Mouse (Mus musculus) cerebellum, postnatal 36 days (tissue): ENCODE data around the gene Nubp1.

Source experiments
- DNase-seq, 2 experiments: peaks; one replicate each; pipeline ENCODE4 v3.0.0; 2021 to 2022; ENCODE audit warnings: mixed read lengths in 2 of 2

The Nubp1 gene

DNA sequence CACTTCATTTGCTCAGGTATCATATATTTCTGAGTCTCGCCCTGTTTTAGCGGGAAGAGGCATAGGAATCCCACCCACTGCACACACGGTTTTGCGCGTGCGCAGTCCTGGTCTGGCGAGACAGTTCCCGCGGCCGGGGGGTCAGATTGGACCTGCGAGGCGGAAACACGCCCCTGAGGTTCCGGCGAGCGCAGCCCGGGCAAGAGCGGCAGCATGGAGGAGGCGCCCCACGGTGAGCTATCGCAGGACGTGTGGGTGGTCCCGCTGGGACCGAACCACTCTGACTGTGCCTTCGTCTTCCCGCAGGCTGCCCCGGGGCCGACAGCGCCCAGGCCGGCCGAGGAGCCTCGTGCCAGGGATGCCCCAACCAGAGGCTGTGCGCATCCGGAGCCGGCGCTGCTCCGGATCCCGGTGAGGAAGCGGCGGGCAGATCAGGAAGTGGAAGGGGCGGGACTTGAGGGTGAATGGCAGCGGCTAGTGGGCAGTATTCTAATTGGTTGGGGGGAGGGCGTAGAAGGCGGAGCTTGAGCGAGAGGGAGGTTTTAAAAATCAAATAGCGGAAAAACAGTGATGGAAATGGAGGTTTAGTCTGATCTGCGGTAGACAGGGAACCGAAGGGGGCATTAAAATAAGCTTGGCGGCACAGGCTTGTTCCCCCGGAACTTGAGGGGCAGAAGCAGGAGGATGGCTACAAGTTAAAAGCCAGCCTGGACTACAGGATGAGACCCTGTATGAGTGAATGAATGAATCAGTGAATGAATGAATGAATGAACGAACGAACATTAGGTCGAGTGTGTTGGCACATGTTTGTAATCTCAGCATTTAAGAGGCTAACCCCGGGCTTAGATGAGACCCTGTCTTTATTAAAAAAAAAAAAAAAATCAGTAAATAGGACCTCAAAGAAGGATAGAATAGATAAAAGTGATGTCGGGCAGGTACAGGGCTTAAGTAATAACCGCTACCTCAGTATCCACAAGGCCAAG lies at the start of gene Nubp1:
Nubp1 (plus strand) TSS at position 185 of the 983 bp plus-strand sequence.
- DNase-seq: peak; percentile 94 to 95

DNA sequence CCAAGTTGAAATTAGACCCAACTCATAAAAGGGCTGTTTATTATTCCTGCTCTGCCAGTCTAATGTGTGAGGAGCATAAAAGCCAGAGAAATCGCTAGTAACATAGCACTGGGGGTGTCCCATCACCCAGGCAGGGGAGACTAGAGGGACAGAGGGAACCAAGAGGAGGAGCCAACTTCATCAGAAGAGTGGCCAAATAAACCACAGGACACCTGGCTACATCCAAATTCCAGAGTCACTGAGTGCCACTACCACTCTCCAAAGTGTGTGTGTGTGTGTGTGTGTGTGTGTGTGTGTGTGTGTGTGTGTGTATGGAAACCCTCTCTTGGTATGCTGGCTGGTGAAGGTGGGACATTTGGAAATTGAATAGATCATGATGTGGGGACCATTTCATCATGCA lies 48.7 kb upstream of the Nubp1 start:
- DNase-seq: no peak

DNA sequence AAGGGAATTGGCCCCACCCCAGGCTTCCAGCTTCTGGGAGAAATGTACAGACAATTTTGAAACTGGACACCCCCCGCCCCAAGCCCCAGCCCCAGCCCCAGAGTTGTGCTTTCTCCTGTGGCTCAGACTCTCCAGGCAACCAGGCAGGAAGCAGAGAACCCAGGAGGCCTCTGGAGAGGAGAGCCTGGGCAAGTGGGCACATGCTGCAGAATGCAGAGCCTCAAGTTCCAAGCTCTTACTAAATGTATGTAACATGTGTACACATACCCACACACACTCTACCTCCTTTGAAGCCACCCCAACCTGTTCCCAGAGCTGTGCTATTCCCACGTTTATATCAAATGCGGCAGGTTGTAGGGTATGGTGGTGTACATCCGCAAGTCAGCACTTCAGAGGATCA lies 46.0 kb upstream of the Nubp1 start:
- DNase-seq: no peak

DNA sequence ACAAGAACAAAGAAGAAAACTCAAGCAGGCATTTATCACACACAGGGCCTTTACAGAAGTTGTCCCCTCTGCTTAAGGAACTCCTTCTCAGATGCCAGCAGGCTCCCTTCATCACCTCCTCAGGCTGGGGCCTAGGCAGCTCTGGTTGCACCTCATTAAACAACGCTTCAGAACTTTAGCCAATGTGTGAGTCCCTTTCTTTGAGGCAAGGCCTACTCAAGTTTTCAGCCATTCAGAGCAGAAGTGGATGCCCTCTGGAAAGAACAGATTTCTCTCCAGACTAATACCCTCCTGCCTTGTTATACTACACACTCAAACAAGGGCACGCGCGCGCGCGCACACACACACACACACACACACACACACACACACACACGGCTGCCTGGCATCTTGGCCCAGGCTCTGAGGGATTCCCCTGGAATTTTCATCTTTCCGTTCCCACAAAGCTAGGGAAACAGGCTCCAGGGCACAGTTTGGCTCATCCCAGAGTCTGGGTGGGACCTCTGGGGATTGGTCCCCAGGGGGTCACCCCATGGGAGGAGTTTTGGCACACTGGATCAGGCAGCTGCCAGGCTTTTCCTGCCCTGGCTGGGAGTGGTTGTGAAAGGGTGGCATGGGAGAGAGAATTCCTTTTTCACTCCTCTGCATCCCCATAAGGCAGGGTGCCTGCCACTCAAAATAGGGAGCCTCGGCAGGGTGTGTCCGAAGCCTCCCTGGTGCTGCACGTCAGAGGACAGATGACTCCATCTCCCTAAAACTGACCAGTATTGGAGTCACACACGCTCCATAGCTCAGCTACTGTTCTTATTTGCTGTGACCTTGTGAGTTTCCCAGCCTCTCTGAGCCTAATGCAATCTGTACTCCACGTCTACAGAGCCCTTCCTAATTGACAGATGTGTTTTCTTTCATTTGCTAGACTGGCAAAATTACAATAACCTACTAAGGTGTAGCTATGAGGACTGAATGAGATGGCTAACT lies 45.2 kb upstream of the Nubp1 start:
- DNase-seq: no peak

DNA sequence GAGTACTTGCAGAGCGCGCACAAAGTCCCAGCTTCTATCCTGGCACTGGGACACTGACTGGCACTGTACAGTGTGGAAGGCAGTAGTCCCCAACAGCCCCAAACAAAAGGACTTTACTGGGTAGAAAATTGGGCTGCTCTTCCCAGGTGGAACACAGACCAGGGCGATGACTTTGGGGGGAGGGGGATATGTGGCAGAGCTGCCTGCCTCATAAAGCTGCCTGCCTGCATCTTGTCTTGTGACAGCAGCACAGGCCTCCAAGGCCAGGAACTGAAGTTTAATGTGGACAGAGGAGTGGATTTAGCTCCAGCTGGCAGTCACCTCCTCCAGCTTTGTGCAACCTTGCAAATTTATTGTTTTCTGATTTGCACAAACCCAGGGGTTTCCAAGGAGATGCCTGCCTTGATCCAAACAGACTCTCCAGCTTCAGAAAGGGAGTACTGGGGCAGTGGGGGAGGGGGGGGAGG lies 42.2 kb upstream of the Nubp1 start:
- DNase-seq: no peak

DNA sequence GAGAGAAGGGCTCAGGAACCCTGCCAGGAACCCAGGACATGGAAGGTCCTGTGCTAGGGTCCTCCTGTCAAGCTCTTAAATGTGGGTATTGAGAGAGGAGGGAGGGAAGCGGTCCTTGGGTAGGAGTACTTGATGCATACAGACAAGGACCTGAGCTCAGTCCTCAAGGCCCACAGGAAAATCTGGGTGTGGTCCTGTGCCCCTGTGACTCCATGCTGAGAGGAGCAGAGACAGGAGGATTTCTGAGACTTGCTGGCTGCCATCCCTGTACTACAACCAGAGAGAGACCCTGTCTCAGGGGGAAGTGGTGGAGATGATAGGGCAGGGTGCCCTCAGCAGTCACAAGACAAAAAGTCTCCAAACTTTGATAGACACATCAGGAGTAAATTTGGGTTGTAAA lies 41.8 kb upstream of the Nubp1 start:
- no peak for DNase-seq

DNA sequence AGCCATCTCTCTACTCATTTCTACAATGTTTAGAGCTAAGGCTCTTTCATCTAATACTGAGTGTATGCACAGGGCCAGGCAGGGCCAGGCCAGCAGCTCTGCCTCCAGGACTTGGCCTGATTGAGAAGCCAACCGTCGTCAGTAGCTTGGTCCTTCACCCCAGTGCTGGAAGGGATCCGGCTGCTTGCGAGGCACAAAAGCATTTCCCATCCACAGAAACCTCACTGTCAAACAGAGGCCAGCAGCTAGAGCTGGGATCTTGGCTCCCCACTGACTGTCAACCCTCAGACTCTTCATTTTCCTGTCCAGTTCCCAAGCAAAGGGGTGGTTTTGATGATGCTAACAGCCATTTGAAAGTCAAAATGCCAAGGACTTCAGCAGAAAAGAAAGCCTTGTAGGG lies 39.4 kb upstream of the Nubp1 start:
- DNase-seq: no peak

DNA sequence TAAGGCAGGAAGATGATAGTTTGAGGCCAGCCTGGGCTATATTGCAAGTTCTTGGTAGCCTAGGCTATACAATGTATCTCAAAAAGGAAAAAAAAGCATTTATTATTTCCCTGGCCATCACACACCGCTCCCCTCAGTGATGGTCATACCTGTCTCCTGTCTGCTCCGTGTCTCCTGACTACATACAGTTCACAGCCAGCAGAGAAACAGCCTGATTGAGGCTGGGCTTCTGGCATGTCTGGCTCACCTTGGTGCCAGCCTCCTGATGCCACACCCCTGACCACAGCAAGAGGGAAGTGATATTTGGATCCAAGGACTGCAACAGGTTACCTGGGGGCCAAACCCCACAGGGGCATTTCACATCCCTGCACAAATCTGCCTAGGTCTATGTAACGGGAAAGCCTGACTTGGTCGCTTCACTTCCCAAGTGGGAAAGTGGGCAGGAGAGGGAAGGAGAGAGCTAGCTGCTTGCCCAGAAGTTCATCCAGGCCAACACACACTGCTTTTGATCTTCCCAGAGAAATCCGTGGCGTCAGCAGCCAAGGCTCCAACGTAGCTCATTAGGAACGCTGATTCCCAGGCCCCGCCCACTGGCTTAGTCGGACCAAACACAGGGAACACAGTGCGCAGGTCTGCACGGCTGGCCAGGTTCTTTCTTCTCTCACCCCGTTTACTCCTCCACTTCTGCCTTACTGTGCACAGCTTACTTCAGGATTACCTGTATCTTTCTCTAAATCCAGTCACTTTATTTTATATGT lies 37.3 kb upstream of the Nubp1 start:
- DNase-seq: peak; percentile 18 to 23

DNA sequence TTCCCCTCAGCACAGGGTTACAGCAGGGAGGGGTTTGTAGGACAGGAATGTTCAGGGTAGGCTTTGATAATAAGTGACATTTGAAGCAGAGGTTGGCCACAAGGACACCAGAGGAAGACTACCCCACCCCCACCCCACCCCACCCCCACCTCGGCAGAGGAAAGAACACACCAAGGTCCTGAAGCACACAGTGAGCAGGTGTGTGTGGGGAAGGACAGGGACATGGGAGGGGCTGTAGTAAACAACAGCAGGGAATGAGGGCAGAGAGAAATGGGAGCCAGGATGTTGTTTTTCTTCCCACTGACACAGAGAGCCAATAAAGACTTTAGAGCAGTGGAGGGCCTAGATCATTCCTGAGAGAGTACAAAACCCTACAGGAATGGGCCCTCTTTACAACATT lies 34.5 kb upstream of the Nubp1 start:
- DNase-seq: no peak

DNA sequence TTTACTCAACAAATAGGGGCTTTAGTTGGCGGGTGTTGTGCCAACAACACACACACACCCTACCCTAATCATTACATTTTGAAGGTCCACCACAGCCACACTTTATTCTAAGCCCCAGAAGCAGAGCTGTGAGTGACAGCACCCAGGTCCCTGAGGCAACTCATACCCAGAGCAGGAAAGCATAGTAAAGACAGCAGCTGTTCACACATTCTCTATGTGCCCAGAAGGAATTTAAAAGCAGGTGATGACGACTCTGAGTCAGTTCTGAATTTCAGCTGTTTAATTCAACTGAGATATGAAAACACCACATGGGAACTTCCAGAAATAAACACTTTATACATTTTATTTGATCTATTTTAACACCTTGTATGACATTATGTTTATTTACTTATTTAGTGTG lies 32.2 kb upstream of the Nubp1 start:
- no peak for DNase-seq

DNA sequence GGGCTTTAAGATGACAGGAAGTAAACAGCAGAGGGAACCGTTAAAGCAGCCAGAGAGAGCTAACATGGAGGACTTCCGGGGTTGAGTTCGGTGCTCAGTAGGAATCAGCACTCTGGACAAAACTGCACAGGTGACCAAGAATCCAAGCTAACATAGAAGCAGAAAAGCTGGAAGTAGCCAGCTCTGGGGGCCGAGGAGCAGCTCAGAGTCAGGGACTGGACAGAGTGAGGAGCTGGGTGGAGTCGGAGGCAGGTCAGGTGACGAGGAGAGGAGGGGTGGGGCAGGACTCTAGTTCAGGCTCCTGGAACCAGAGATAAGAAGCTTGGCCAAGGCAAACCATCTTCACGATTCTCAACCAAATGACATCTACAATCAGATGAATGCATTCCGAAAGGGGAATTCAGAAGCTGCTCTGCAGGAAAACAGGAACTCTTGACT lies 27.7 kb upstream of the Nubp1 start:
- DNase-seq: no peak

DNA sequence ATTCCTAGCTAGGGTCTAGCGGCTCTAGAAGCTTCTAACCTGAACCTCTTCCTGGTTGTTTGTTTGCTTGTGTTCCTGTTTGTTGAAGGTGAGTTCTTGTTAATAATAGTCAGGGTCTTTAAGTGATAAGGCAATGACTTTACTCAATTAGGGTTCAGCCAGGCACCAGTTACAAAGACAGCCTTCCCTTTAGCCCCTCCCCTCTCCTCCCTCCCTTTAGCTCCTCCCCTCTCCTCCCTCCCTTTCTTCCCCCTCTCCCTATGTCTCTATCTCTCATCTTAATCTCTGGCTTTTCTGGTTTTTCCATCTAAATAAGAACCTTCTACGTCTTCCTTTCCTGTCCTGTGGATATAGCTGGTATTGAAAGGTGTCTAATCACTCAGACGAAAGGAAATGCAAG lies 27.2 kb upstream of the Nubp1 start:
- no peak for DNase-seq

DNA sequence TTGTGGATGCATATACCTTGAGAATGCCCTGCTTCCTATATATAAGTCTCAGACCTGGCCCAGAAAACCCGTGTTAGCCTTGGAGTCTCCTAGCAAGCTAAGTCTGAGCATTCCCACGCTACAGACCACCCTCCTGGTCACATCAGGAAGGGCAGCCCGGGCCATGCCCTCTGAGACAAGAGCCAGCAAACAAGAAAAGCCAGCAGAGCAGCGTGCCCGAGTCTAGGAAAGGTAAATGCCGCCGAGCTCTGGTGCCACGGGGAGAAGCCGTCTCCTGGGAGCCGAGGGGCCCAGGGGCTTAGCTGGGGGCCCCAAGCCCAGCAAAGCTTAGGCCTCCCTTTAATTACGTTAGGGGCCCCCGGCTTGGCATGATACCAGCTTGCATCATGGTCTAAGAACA lies 26.5 kb upstream of the Nubp1 start:
- DNase-seq: no peak

DNA sequence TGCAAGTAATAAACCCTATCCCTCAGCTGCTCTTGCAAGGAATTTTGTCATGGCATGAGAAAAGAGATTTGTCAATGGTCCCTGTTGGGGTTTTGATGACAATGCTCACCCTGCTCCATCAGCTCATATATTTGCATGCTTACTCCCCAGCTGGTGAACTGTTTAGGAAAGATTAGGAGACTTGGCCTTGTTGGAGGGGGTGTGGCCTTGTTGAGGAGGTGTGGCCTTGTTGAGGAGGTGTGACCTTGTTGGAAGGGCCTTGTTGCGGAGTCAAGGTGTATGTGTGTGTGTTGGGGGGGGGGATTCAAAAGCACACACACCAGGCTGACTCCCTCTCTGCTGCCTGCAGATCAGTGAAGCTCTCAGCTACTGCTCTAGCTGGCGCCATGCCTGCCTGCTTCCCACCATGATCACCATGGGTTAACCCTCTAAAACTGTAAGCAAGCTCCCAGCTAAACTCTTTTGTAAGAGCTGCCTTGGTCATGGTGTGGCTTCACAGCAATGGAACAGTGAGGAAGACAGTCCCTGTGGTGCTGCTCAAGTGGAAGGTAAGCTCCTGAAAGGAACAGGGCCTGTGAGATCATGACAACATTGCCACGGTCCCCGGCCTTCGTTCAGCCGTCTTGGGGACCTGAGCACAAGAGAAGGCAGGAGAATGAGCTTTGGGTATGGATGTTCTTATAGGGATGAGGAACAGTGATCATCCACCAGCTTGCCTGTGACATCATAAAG lies 22.9 kb upstream of the Nubp1 start:
- no peak for DNase-seq

DNA sequence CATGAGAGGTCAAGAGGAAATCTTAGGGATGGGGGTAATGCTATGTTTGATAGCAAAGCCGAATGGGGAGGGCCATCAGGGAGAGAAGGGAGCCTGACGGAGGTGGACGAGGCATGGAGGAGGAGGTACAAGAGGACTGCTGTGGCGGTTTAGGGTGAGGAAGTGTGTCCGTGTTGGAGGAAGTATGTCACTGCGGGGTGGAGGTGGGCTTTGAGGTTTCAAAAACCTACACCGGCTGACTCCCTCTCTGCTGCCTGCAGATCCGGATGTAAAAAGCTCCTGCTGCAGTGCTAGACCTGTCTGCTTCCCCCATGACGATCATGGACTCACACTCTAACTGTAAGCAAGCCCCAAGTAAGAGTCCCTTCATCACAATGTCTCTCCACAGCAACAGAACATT lies 19.2 kb upstream of the Nubp1 start:
- DNase-seq: no peak

DNA sequence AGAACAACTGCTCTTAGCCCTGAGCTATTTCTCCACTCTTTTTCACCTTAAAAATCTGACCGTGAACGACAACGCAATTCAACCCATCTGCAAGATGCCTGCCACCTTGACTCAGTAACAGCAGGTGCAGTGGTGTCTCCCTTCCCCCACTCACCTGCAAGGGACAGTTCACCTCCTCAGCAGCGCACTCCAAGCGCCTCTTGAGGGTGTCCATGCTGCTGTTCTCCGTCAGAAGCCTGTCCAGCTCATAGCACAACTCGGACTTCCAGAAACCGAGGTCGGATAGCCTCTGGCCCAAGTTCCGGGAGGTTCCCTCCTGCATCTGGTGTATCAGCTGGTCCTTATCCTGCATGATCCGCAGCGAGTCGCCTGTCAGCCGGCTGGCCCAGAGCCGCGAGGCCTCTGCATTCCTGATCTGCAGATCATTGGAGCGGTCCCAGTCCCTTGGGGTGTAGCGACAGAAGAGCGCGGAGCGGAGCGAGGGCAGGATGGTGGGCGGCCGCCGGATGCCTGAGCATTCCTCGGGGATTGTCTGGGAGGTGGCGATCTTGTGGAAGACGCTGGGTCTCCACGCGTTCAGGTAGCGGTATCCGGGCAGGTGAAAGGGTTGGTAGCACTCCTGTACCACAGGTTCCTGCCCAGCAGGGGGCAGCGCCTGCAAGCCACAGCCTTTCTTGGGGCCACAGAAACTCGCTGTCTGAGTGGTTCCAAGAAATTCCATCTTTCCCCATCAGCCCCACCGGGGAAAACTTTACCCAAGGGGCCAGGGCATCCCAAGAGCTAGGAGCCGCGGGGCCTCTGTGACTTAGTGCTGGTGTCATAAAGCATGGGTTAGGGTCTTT lies 16.8 kb upstream of the Nubp1 start, which contains the start of gene Tekt5:
Tekt5 (minus strand) TSS at position 792 of the 842 bp plus-strand sequence.
- DNase-seq: peak; percentile 60 to 64

DNA sequence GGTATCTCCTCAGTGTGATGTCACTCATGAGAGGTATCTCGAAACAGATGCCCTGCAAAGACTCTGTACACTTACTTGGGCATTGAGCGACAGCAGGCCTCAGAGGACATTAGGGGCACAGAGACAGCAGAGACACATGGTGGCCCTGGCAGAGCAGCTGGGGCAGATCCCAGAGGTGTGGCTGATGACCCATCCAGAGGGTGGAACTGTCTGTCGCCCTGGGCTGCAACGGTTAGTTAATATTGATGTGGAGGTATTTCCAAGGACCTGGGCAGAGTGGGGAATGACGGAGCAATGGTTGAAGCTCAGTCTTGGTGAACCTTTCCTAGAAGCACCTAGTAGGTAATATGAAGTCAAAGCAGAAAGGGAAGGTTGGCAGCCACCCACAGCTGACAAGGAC lies 13.0 kb upstream of the Nubp1 start:
- no peak for DNase-seq

DNA sequence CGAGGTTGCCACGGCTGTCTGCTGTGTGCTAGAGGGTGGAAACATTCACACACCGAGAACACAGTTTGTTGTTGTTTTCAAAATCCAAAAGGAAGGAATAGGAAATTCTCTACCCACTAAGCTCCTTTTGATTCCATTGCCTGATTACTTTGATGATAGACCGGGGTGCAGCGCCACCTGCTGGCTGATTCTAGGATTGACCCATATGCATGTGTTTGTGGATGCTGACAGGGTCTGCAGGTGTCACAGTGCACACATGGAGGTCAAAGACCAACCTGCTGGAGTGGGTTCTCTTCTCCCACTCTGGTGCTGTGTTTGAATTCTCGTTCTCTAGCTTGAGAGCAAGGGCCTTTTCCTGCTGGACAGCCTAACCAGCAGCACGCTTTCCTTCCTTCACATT lies 12.6 kb upstream of the Nubp1 start:
- DNase-seq: peak; percentile 87 to 91

DNA sequence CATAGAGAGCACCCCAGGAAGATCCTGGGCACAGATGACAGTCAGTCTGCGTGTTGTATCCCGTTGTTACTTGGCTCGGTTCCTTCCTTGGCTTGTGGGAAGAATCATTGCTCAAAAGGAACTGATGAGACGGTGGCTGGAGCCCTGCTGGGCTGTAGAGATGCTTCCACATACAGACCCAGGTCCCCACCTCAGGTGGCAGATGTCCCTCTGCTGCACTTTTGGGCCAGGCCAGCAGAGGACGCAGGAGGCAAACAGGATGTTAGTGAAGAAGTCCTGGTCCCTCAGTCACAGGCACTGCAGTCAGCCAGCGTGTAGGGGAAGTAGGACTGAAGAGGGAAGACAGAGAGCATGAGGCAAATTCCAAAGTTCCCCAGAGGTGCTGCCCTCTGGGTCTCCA lies 4.2 kb downstream of the Nubp1 start:
- peak; percentile 82 to 83 for DNase-seq

DNA sequence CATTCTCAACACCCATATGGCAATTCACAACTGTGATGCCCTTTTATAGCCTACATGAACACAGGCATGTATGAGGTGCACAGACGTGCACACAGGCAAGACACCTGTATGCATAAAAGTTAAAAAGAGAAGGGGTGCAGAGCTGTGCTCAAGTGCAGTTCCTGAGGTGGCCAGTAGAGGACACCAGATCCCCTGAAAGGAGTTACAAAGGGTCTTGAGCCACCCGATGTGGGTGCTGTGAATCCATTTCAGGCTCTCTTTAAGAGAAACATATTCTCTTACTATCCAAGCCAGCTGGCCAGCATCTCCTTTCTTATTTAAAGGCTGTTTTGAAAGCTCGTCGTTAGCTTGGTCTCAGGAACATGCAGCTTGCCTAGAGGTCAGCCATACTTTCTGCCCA lies 5.1 kb downstream of the Nubp1 start:
- DNase-seq: no peak
